Mouse (Mus musculus): ENCODE results near the gene Wdr37. TPM values are rescaled to one million over a fixed set of nuclear protein-coding genes. Genes with fewer than 3 reads are reported as not detected.

Gene Wdr37
- total and polyA plus RNA-seq, 2 experiments from 2014 or later, result 40.7 to 60.1 TPM

DNA sequence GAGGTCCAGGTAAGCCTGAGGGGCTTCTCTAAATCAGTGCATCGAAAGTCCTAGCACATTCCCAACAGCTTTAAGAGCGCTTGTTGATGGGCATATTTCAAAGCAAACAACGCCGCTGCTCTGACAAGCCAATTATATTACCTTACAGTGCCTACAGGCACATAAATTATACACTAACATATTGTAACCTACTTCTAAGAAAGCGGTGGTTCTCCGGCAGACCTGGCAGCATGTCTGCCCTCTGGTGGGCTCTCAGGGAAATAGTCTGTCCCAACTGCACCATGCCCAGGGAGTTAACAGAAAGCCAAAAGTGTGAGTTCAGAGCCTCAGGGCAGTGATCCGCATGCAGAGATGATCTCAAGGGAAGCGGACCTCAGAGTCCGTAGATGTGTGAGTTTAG is 86.5 kb downstream of the Wdr37 start:
- no peak overlapping the region for H3K9ac ChIP-seq (replicated peaks; ENCODE audit: low read length, poor library complexity, severe bottlenecking)
- peak; percentile 83 for DNase-seq (ENCODE audit: low spot score)
- H3K27me3 ChIP-seq (ENCODE audit: insufficient read depth, low read length), result no peaks in the 10 kb centered on the region
- H3K4me1 ChIP-seq (ENCODE audit: insufficient read depth, low read length), result no peaks in the 10 kb centered on the region
- WGBS, result 24% methylated on average over 9 of the region's 9 CpGs
- no peaks in the 10 kb centered on the region for H3K36me3 ChIP-seq (ENCODE audit: insufficient read depth, low read length)
- no peak overlapping the region for H3K27ac ChIP-seq (ENCODE audit: low read depth, low read length)
- no peaks in the 10 kb centered on the region for H3K9me3 ChIP-seq (ENCODE audit: low read length)
- H3K4me3 ChIP-seq (ENCODE audit: low read depth, low read length), result no peak overlapping the region
- TF ChIP-seq CTCF (IDR thresholded peaks at IDR 0.05), result peak; percentile 91
- H3K4me2 ChIP-seq (ENCODE audit: low read depth, low read length, poor library complexity, severe bottlenecking), result no peak overlapping the region
- peak; percentile 84 for ATAC-seq (ENCODE audit: low FRiP score)

DNA sequence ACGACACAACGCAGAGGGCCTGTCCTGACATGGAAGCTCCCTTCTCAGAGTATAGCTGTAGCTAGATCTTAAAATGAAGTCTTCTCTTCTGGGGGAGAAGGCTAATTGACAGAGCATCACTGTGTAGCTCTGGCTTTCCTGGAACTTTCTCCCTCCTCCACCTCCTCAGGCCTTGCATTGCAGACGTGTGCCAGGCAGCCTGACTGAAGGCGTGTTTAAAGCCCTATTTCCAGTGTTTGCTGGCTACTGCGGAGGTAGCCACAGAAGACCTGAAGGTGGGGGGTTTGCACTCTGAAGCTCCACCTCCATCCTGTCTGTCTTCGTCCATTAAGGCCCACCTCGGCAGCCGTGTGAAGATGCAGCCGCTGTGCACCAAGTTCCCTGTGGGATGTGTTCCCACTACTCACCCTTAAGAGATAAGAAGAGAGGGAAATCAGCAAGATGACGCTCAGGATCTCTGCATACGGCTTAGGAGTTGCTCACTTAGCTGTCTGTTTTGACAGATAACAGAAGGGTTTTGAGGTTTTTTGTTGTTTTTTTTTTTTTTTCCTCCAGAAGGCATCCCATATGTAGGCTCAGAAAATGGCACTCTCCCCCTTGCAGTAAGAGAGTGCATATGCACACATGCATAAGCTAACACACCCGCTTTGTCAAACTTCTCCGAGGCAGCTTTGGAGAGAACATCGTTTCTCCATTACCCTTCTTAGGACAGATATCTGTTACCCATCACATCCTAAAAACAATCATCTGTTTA is 87.2 kb downstream of the Wdr37 start:
- ATAC-seq (ENCODE audit: low FRiP score) (no peak), DNase-seq (ENCODE audit: low spot score) (no peak)
- Histone ChIP-seq H3K4me1 (ENCODE audit: insufficient read depth, low read length) (no peaks in the 10 kb centered on the region), H3K27ac (ENCODE audit: low read depth, low read length) (no peak overlapping the region), H3K9ac (replicated peaks; ENCODE audit: low read length, poor library complexity, severe bottlenecking) (no peak overlapping the region), H3K4me3 (ENCODE audit: low read depth, low read length) (no peak overlapping the region), H3K9me3 (ENCODE audit: low read length) (no peaks in the 10 kb centered on the region), H3K27me3 (ENCODE audit: insufficient read depth, low read length) (no peaks in the 10 kb centered on the region), H3K4me2 (ENCODE audit: low read depth, low read length, poor library complexity, severe bottlenecking) (no peak overlapping the region), H3K36me3 (ENCODE audit: insufficient read depth, low read length) (no peaks in the 10 kb centered on the region)
- TF ChIP-seq CTCF (IDR thresholded peaks at IDR 0.05), result no peak
- 71% methylated on average over 14 of the region's 14 CpGs for WGBS

- WGBS, result 84% methylated on average over 10 of the region's 10 CpGs
- no peaks in the 10 kb centered on the region for H3K9me3 ChIP-seq (ENCODE audit: low read length)
- no peak for ATAC-seq (ENCODE audit: low FRiP score)
- H3K4me2 ChIP-seq (ENCODE audit: low read depth, low read length, poor library complexity, severe bottlenecking), result no peak overlapping the region
- H3K27me3 ChIP-seq (ENCODE audit: insufficient read depth, low read length), result no peaks in the 10 kb centered on the region
- H3K9ac ChIP-seq (replicated peaks; ENCODE audit: low read length, poor library complexity, severe bottlenecking), result no peak overlapping the region
- no peaks in the 10 kb centered on the region for H3K36me3 ChIP-seq (ENCODE audit: insufficient read depth, low read length)
- H3K4me1 ChIP-seq (ENCODE audit: insufficient read depth, low read length), result no peaks in the 10 kb centered on the region
- H3K4me3 ChIP-seq (ENCODE audit: low read depth, low read length), result no peak overlapping the region
- no peak overlapping the region for H3K27ac ChIP-seq (ENCODE audit: low read depth, low read length)
- no peak for DNase-seq (ENCODE audit: low spot score)
- TF ChIP-seq CTCF (IDR thresholded peaks at IDR 0.05), result no peak
Measured at GRCm38 (mm10) chr13:8783686-8784307, 87.9 kb downstream of the Wdr37 start.

DNA sequence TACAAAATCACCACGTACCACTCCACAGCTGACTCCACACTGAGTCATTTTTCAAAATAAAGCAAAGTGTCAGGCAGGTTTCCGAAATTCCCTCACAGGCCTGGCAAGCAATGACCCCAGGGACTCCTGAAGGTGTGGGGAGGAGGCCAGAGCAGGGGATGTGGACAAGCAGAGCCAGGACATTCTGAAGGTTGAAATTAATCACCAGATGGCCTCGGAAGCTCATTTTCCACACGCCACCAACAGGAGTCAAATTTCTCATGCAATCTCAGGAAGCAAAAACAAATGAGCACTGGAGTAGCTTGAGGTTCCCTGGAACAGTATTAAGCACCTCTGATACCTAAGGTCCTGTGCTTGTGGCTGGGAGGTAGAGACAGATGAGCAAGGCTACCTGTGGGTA is 89.1 kb downstream of the Wdr37 start:
- no peak overlapping the region for H3K27ac ChIP-seq (ENCODE audit: low read depth, low read length)
- ATAC-seq (ENCODE audit: low FRiP score) (no peak), DNase-seq (ENCODE audit: low spot score) (peak; percentile 12)
- no peak for TF ChIP-seq CTCF (IDR thresholded peaks at IDR 0.05)
- H3K4me2 ChIP-seq (ENCODE audit: low read depth, low read length, poor library complexity, severe bottlenecking), result no peak overlapping the region
- no peaks in the 10 kb centered on the region for H3K27me3 ChIP-seq (ENCODE audit: insufficient read depth, low read length)
- H3K4me3 ChIP-seq (ENCODE audit: low read depth, low read length), result no peak overlapping the region
- no peaks in the 10 kb centered on the region for H3K9me3 ChIP-seq (ENCODE audit: low read length)
- no peaks in the 10 kb centered on the region for H3K36me3 ChIP-seq (ENCODE audit: insufficient read depth, low read length)
- H3K9ac ChIP-seq (replicated peaks; ENCODE audit: low read length, poor library complexity, severe bottlenecking), result no peak overlapping the region
- H3K4me1 ChIP-seq (ENCODE audit: insufficient read depth, low read length), result no peaks in the 10 kb centered on the region
- 68% methylated on average over 4 of the region's 4 CpGs for WGBS

DNA sequence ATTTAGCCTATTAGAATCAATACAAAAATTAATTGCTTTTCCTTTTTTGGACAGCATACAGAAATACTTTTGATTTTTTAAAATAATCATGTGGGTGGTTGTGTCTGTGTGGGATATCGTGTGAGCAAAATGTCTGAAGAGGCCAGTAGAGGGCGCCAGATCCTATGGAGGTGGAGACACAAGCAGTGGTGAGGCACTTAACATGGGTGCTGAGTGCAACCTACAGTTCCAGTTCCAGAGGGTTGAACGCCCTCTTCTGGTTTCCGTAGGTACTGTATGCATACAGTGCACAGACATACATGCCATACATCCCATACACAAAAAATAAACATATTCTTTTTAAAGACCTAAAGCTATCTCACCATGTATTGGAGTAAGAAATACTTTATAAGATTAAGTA is 91.3 kb downstream of the Wdr37 start:
- Histone ChIP-seq H3K27me3 (ENCODE audit: insufficient read depth, low read length) (no peaks in the 10 kb centered on the region), H3K4me1 (ENCODE audit: insufficient read depth, low read length) (no peaks in the 10 kb centered on the region), H3K36me3 (ENCODE audit: insufficient read depth, low read length) (no peaks in the 10 kb centered on the region), H3K9me3 (ENCODE audit: low read length) (no peaks in the 10 kb centered on the region), H3K27ac (ENCODE audit: low read depth, low read length) (no peak overlapping the region), H3K4me2 (ENCODE audit: low read depth, low read length, poor library complexity, severe bottlenecking) (no peak overlapping the region), H3K9ac (replicated peaks; ENCODE audit: low read length, poor library complexity, severe bottlenecking) (no peak overlapping the region), H3K4me3 (ENCODE audit: low read depth, low read length) (no peak overlapping the region)
- TF ChIP-seq CTCF (IDR thresholded peaks at IDR 0.05), result peak; percentile 70
- DNase-seq (ENCODE audit: low spot score), result peak; percentile 69
- no peak for ATAC-seq (ENCODE audit: low FRiP score)
- 59% methylated on average over 4 of the region's 4 CpGs for WGBS

DNA sequence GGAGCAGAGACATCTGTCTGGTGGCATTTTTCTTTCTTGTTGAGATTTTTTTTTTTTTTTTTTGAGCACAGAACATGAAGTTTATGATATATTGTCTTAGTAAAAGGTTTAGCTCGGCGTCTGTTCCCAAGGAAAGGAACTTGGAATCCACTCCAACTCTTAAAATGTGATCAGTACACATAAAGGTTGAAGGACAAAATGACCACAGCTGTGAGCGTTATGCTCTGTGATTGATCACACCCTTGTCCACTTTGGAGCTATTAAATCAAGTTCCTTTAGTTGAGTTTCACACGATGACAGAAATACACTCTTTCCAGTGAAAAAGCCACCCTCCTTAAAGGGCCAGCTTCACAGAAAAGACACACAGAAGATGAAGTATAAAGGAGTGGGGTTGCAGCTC is 101.1 kb downstream of the Wdr37 start:
- no peak for DNase-seq (ENCODE audit: low spot score)
- H3K36me3 ChIP-seq (ENCODE audit: insufficient read depth, low read length), result no peaks in the 10 kb centered on the region
- no peak overlapping the region for H3K27ac ChIP-seq (ENCODE audit: low read depth, low read length)
- no peak overlapping the region for H3K4me3 ChIP-seq (ENCODE audit: low read depth, low read length)
- H3K9ac ChIP-seq (replicated peaks; ENCODE audit: low read length, poor library complexity, severe bottlenecking), result no peak overlapping the region
- no peak for TF ChIP-seq CTCF (IDR thresholded peaks at IDR 0.05)
- H3K4me1 ChIP-seq (ENCODE audit: insufficient read depth, low read length), result no peaks in the 10 kb centered on the region
- no peaks in the 10 kb centered on the region for H3K9me3 ChIP-seq (ENCODE audit: low read length)
- WGBS, result 88% methylated on average over 4 of the region's 4 CpGs
- H3K4me2 ChIP-seq (ENCODE audit: low read depth, low read length, poor library complexity, severe bottlenecking), result no peak overlapping the region
- no peaks in the 10 kb centered on the region for H3K27me3 ChIP-seq (ENCODE audit: insufficient read depth, low read length)
- ATAC-seq (ENCODE audit: low FRiP score), result no peak
